Mouse (Mus musculus) embryonic facial prominence, embryonic 11.5 days (tissue): ENCODE results near the gene Prpf6. TPM values are rescaled to one million over a fixed set of nuclear protein-coding genes. Genes with fewer than 3 reads are reported as not detected.
A peak's percentile ranks its signal among the peaks of the same experiment; 100 is the strongest.

Experiments
- ATAC-seq: fragments of 200-750 bp; cut with Nextera tagmentation; replicated peaks from 2 replicates; pipeline ENCODE4 v1.8.0; 2017; ENCODE audit warnings: low read depth; ENCODE audit not compliant: insufficient number of reproducible peaks, low FRiP score, low TSS enrichment
- DNase-seq: peaks from one replicate; pipeline ENCODE4 v3.0.0-alpha.2; 2015; ENCODE audit warnings: low spot score
- H3K27ac ChIP-seq: fragments of 300-500 bp; sonication (generic); replicated peaks from 2 replicates; pipeline ENCODE4 v1.5.1; 2014; ENCODE audit warnings: mild to moderate bottlenecking, low read depth, low read length, control low read depth
- H3K27me3 ChIP-seq: fragments of 300-500 bp; sonication (generic); 2 replicates; pipeline ENCODE4 v1.6.1; 2014; ENCODE audit warnings: mild to moderate bottlenecking, low read length, moderate library complexity, mixed read lengths; ENCODE audit not compliant: control insufficient read depth, insufficient read depth
- H3K36me3 ChIP-seq: fragments of 300-500 bp; sonication (generic); replicated peaks from 2 replicates; pipeline ENCODE4 v1.6.1; 2014; ENCODE audit warnings: low read depth, mild to moderate bottlenecking, low read length, moderate library complexity, mixed read lengths; ENCODE audit not compliant: control insufficient read depth, insufficient read depth
- H3K4me1 ChIP-seq: fragments of 300-500 bp; sonication (generic); 2 replicates; pipeline ENCODE4 v1.6.1; 2014; ENCODE audit warnings: low read length, mixed read lengths; ENCODE audit not compliant: control insufficient read depth, insufficient read depth
- H3K4me2 ChIP-seq: fragments of 300-500 bp; sonication (generic); 2 replicates; pipeline ENCODE4 v1.6.1; 2014; ENCODE audit warnings: low read depth, mild to moderate bottlenecking, control low read depth, low read length, moderate library complexity
- H3K4me3 ChIP-seq: fragments of 300-500 bp; sonication (generic); 2 replicates; pipeline ENCODE4 v1.5.1; 2014; ENCODE audit warnings: low read depth, low read length, control low read depth
- H3K9ac ChIP-seq: fragments of 300-500 bp; sonication (generic); replicated peaks from 2 replicates; pipeline ENCODE4 v1.6.1; 2014; ENCODE audit warnings: mild to moderate bottlenecking, control low read depth, low read length
- H3K9me3 ChIP-seq: fragments of 300-500 bp; sonication (generic); replicated peaks from 2 replicates; pipeline ENCODE4 v1.6.1; 2016; ENCODE audit warnings: mild to moderate bottlenecking, low read length, inconsistent platforms, mixed read lengths; ENCODE audit not compliant: control insufficient read depth
- WGBS: fragments of 180-500 bp; shearing (Covaris S2); extraction: QIAGEN DNeasy Blood & Tissue Kit; methylation state at CpG from one replicate; pipeline ENCODE4 v1.1.7; 2014; 5-methylcytosine and 5-hydroxymethylcytosine counted together
- polyA plus RNA-seq: library from polyadenylated mRNA; unstranded; fragments of >200 nt; fragmentation: Nextera tagmentation; extraction: Ambion mirVana; gene quantifications from 2 replicates; pipeline ENCODE4 v1.2.1, GENCODE M21; 2014

The Prpf6 gene
- polyA plus RNA-seq, 1 experiment from 2014 or later = 80.3 TPM

- Histone ChIP-seq H3K9ac (no peak overlapping the region; the same call in 1 of the 2 replicates), H3K36me3 (peaks cover 5% of the 10 kb centered on the region), H3K9me3 (no peaks in the 10 kb centered on the region), H3K4me3 (no peak overlapping the region), H3K27ac (no peak overlapping the region), H3K27me3 (no peaks in the 10 kb centered on the region), H3K4me2 (no peak overlapping the region), H3K4me1 (no peaks in the 10 kb centered on the region)
- peak; percentile 62 for DNase-seq
- ATAC-seq = no peak; the same call in 1 of the 2 replicates
- WGBS = 36% methylated on average over 17 of the region's 17 CpGs
Measured at GRCm38 (mm10) chr2:181658930-181659555, 67.4 kb downstream of the Prpf6 start.

GRCm38 (mm10) chr2:181659609-181660055, 68.0 kb downstream of the Prpf6 start:
- no peaks in the 10 kb centered on the region for H3K9me3 ChIP-seq
- H3K27ac ChIP-seq = no peak overlapping the region
- peak; percentile 71 for DNase-seq
- peaks cover 5% of the 10 kb centered on the region for H3K36me3 ChIP-seq
- H3K4me2 ChIP-seq = no peak overlapping the region
- no peaks in the 10 kb centered on the region for H3K4me1 ChIP-seq
- no peaks in the 10 kb centered on the region for H3K27me3 ChIP-seq
- no peak overlapping the region; the same call in 1 of the 2 replicates for H3K9ac ChIP-seq
- H3K4me3 ChIP-seq = no peak overlapping the region
- 12% methylated on average over 9 of the region's 9 CpGs for WGBS
- peak; percentile 59; the same call in 1 of the 2 replicates for ATAC-seq

GRCm38 (mm10) chr2:181662620-181663297, 71.1 kb downstream of the Prpf6 start:
- Histone ChIP-seq H3K4me3 (no peak overlapping the region), H3K27ac (no peak overlapping the region), H3K4me1 (no peaks in the 10 kb centered on the region), H3K36me3 (no peaks in the 10 kb centered on the region), H3K9me3 (no peaks in the 10 kb centered on the region), H3K4me2 (no peak overlapping the region), H3K27me3 (no peaks in the 10 kb centered on the region), H3K9ac (no peak overlapping the region)
- no peak for DNase-seq
- ATAC-seq = no peak
- 73% methylated on average over 3 of the region's 3 CpGs for WGBS

GRCm38 (mm10) chr2:181663298-181663630, 71.6 kb downstream of the Prpf6 start:
- H3K4me3 ChIP-seq = no peak overlapping the region
- H3K9ac ChIP-seq = no peak overlapping the region
- no peaks in the 10 kb centered on the region for H3K36me3 ChIP-seq
- DNase-seq = no peak
- H3K4me1 ChIP-seq = no peaks in the 10 kb centered on the region
- H3K4me2 ChIP-seq = no peak overlapping the region
- ATAC-seq = no peak
- peaks cover under 1% of the 10 kb centered on the region; the same call in 1 of the 2 replicates for H3K27me3 ChIP-seq
- WGBS = 20% methylated on average over 4 of the region's 4 CpGs
- no peak overlapping the region for H3K27ac ChIP-seq
- H3K9me3 ChIP-seq = no peaks in the 10 kb centered on the region

- Histone ChIP-seq H3K9me3 (no peaks in the 10 kb centered on the region), H3K27ac (no peak overlapping the region), H3K4me2 (peak overlapping the region; percentile 81), H3K4me3 (peak overlapping the region; percentile 41), H3K4me1 (peaks cover 2% of the 10 kb centered on the region; the same call in 1 of the 2 replicates), H3K9ac (peak overlapping the region; percentile 37), H3K27me3 (peaks cover 42% of the 10 kb centered on the region), H3K36me3 (no peaks in the 10 kb centered on the region)
- DNase-seq (no peak), ATAC-seq (no peak)
- 3% methylated on average over 55 of the region's 56 CpGs for WGBS
Measured at GRCm38 (mm10) chr2:181670285-181670912, 78.7 kb downstream of the Prpf6 start.

- WGBS = 1% methylated on average over 41 of the region's 41 CpGs
- Histone ChIP-seq H3K4me2 (peak overlapping the region; percentile 81), H3K4me1 (peaks cover 2% of the 10 kb centered on the region; the same call in 1 of the 2 replicates), H3K9ac (peak overlapping the region; percentile 37), H3K9me3 (no peaks in the 10 kb centered on the region), H3K27ac (no peak overlapping the region), H3K27me3 (peaks cover 42% of the 10 kb centered on the region), H3K4me3 (peak overlapping the region; percentile 41), H3K36me3 (no peaks in the 10 kb centered on the region)
- ATAC-seq (no peak), DNase-seq (no peak)
Measured at GRCm38 (mm10) chr2:181670913-181671311, 79.2 kb downstream of the Prpf6 start.

- Histone ChIP-seq H3K9ac (peak within 1 kb of the TSS; percentile 37), H3K9me3 (no peaks in the 10 kb centered on the region), H3K36me3 (no peaks in the 10 kb centered on the region), H3K27ac (no peak within 1 kb of the TSS; the same call in 1 of the 2 replicates), H3K4me1 (peaks cover 2% of the 10 kb centered on the region; the same call in 1 of the 2 replicates), H3K4me3 (peak within 1 kb of the TSS; percentile 41), H3K27me3 (peaks cover 42% of the 10 kb centered on the region), H3K4me2 (peak within 1 kb of the TSS; percentile 81)
- WGBS = 1% methylated on average over 37 of the region's 43 CpGs
- DNase-seq (peak; percentile 45), ATAC-seq (no peak)
Measured at GRCm38 (mm10) chr2:181671326-181671725, 79.7 kb downstream of the Prpf6 start, which contains the start of gene Sox18. Gene Sox18, minus strand, starts transcription at chr2:181671640.
